Mouse (Mus musculus): ENCODE measurements at regions not wholly inside any gene's neighbourhood (a gene's known extent, or its start where the extent isn't known, plus 50 kb on each side); places are given as distances from the start of the nearest gene placed in this dataset.
"Not testable (repeated sequence)": the region's sequence is repeated elsewhere in the genome, so short reads cannot be mapped to it uniquely, and the experiment has no call there.

- DNase-seq (ENCODE audit: low spot score in 2 of 2), result no peak
Measured at GRCm38 (mm10) chr10:25695798-25696197, 159.7 kb upstream of the Smlr1 start.

GRCm38 (mm10) chr10:25681243-25681642 is 145.2 kb upstream of the Smlr1 start:
- peak in 1 of 2 experiments; percentile 31 for DNase-seq (ENCODE audit: low spot score in 2 of 2)

- no peak for DNase-seq (ENCODE audit: low spot score in 2 of 2)
Measured at GRCm38 (mm10) chr10:25677889-25678288, 141.8 kb upstream of the Smlr1 start.

GRCm38 (mm10) chr10:25675368-25675767 is 139.3 kb upstream of the Smlr1 start:
- DNase-seq (ENCODE audit: low spot score in 2 of 2), result no peak

GRCm38 (mm10) chr10:25670061-25670460 is 134.0 kb upstream of the Smlr1 start:
- DNase-seq (ENCODE audit: low spot score in 2 of 2), result no peak

GRCm38 (mm10) chr10:25652742-25653563 is 116.9 kb upstream of the Smlr1 start:
- DNase-seq (ENCODE audit: low spot score in 2 of 2), result no peak

- DNase-seq (ENCODE audit: low spot score in 2 of 2), result no peak
Measured at GRCm38 (mm10) chr10:25647740-25648139, 111.7 kb upstream of the Smlr1 start.

- no peak for DNase-seq (ENCODE audit: low spot score in 2 of 2)
Measured at GRCm38 (mm10) chr10:25643518-25643993, 107.5 kb upstream of the Smlr1 start.

- DNase-seq (ENCODE audit: low spot score in 2 of 2), result no peak
Measured at GRCm38 (mm10) chr10:25642079-25642696, 106.1 kb upstream of the Smlr1 start.

- DNase-seq (ENCODE audit: low spot score in 2 of 2), result no peak
Measured at GRCm38 (mm10) chr10:25633058-25633614, 97.1 kb upstream of the Smlr1 start.

GRCm38 (mm10) chr10:25632306-25632705 is 96.2 kb upstream of the Smlr1 start:
- no peak for DNase-seq (ENCODE audit: low spot score in 2 of 2)

- DNase-seq (ENCODE audit: low spot score in 2 of 2), result no peak
Measured at GRCm38 (mm10) chr10:25622585-25622984, 86.5 kb upstream of the Smlr1 start.

GRCm38 (mm10) chr10:25621747-25622134 is 85.7 kb upstream of the Smlr1 start:
- DNase-seq (ENCODE audit: low spot score in 2 of 2), result not testable (repeated sequence)

GRCm38 (mm10) chr10:25620939-25621746 is 85.1 kb upstream of the Smlr1 start:
- no peak for DNase-seq (ENCODE audit: low spot score in 2 of 2)

GRCm38 (mm10) chr10:25619702-25620101 is 83.6 kb upstream of the Smlr1 start:
- no peak for DNase-seq (ENCODE audit: low spot score in 2 of 2)

- DNase-seq (ENCODE audit: low spot score in 2 of 2), result no peak
Measured at GRCm38 (mm10) chr10:25601471-25601870, 65.4 kb upstream of the Smlr1 start.

- no peak for DNase-seq (ENCODE audit: low spot score in 2 of 2)
Measured at GRCm38 (mm10) chr10:25589316-25589645, 53.2 kb upstream of the Smlr1 start.

- no peak for DNase-seq (ENCODE audit: low spot score in 2 of 2)
Measured at GRCm38 (mm10) chr10:25588611-25589315, 52.7 kb upstream of the Smlr1 start.

Measured in urinary bladder, adult 18-20 months (tissue).